Mouse (Mus musculus) Patski (cell line): ENCODE results near the gene Cxxc4. TPM values are rescaled to one million over a fixed set of nuclear protein-coding genes. Genes with fewer than 3 reads are reported as not detected.

Source experiments
- ATAC-seq: fragments of 100-300 bp; one replicate; pipeline ENCODE4 v1.8.0; 2021
- CTCF ChIA-PET: fragments of 350-600 bp; sonication (Branson Sonifier 250); formaldehyde crosslinking; loops from one replicate; lab custom pipeline; 2022; ENCODE audit warnings: inconsistent platforms; lab: Charles Lee
- POLR2A ChIA-PET: fragments of 350-600 bp; sonication (Branson Sonifier 250); formaldehyde crosslinking; loops from one replicate; lab custom pipeline; 2022; ENCODE audit warnings: antibody characterized with exemption, inconsistent platforms; lab: Charles Lee
- DNase-seq: peaks from one replicate; pipeline ENCODE4 v3.0.0-alpha.2; 2011; ENCODE audit warnings: low read depth, low spot score
- H3K27me3 ChIP-seq: fragments of 371-371 bp; one replicate; pipeline ENCODE4 v1.5.1; 2021
- CTCF ChIP-seq: fragments of 100-300 bp; IDR thresholded peaks from one replicate; pipeline ENCODE4 v1.5.1; 2021
- in situ Hi-C: fragments of 300-500 bp; cut with MboI; formaldehyde crosslinking; loops from 3 replicates; pipeline ENCODE4 v1.11.1; 2018; ENCODE audit warnings: low pct_unique_long_range_greater_than_20kb, mixed read lengths
- polyA plus RNA-seq: library from polyadenylated mRNA; unstranded; gene quantifications from one replicate; pipeline ENCODE4 v1.2.3, GENCODE M21; 2021

Gene Cxxc4
- polyA plus RNA-seq, 1 experiment from 2014 or later, result 0.03 TPM

GRCm38 (mm10) chr3:134307801-134308200 is 71.5 kb downstream of the Cxxc4 start:
- POLR2A ChIA-PET, result interaction anchor here (0.7 kb wide), 1 partner anchor 18 kb away, joined by 3 read pairs; no protein-coding TSS in a partner anchor
- no peaks in the 10 kb centered on the region for H3K27me3 ChIP-seq
- ATAC-seq (no peak), DNase-seq (no peak)
- in situ Hi-C loops, result no loop called here
- CTCF ChIA-PET, result interaction anchor here (1.2 kb wide), 1 partner anchor 15 kb away, joined by 5 read pairs; no protein-coding TSS in a partner anchor
- TF ChIP-seq CTCF, result no peak
